Mouse (Mus musculus) CH12.LX (cell line): ENCODE data around the gene St8sia1. TPM values are rescaled to one million over a fixed set of nuclear protein-coding genes. Genes with fewer than 3 reads are reported as not detected.

ENCODE experiments used
- DNase-seq: peaks from one replicate; pipeline ENCODE4 v3.0.0-alpha.2; 2013; ENCODE audit errors: extremely low read depth
- H3K27ac ChIP-seq: 2 replicates; pipeline ENCODE4 v1.5.1; 2012; ENCODE audit warnings: low read depth, mild to moderate bottlenecking, control low read depth, moderate library complexity; ENCODE audit not compliant: insufficient read depth
- H3K27me3 ChIP-seq: replicated peaks from 2 replicates; pipeline ENCODE3; 2012; ENCODE audit warnings: inconsistent platforms
- H3K36me3 ChIP-seq, 2 experiments: replicated peaks in 1 of 2; 2 replicates each; pipeline versions ENCODE3 to v1.6.1; 2012; ENCODE audit warnings: inconsistent platforms in 1 of 2, low read length in 1 of 2, mild to moderate bottlenecking in 1 of 2, mixed read lengths in 1 of 2, moderate library complexity in 1 of 2; ENCODE audit not compliant: control insufficient read depth in 1 of 2, insufficient read depth in 1 of 2
- H3K4me1 ChIP-seq, 2 experiments: 2 replicates each; pipeline ENCODE4 v1.6.1; 2012; ENCODE audit warnings: inconsistent platforms in 1 of 2, moderate library complexity in 1 of 2; ENCODE audit not compliant: insufficient read depth in 2 of 2, control insufficient read depth in 1 of 2
- H3K4me2 ChIP-seq: 2 replicates; pipeline ENCODE4 v1.6.1; 2012; ENCODE audit warnings: low read depth, mild to moderate bottlenecking, control low read depth; ENCODE audit not compliant: poor library complexity, insufficient read depth, severe bottlenecking
- H3K4me3 ChIP-seq, 3 experiments: fragments of 150-350 bp in 1 of 3; sonication (generic) in 1 of 3; replicated peaks in 1 of 3; 2 replicates each; pipeline versions ENCODE3 to v1.5.1; 2011 to 2012; ENCODE audit warnings: low read depth in 2 of 3, low read length in 2 of 3, mild to moderate bottlenecking in 2 of 3, moderate library complexity in 2 of 3, control low read depth in 1 of 3, improper control_type of control experiment in 1 of 3, inconsistent platforms in 1 of 3, mixed read lengths in 1 of 3; ENCODE audit not compliant: poor library complexity in 1 of 3
- H3K79me2 ChIP-seq: replicated peaks from 2 replicates; pipeline ENCODE4 v1.6.1; 2012; ENCODE audit warnings: mild to moderate bottlenecking, moderate library complexity; ENCODE audit not compliant: control insufficient read depth, poor library complexity, insufficient read depth, severe bottlenecking; ENCODE audit errors: extremely low read depth
- H3K9ac ChIP-seq: 2 replicates; pipeline ENCODE4 v1.6.1; 2012; ENCODE audit warnings: low read depth, mild to moderate bottlenecking, control low read depth, moderate library complexity; ENCODE audit not compliant: insufficient read depth
- H3K9me3 ChIP-seq: replicated peaks from 2 replicates; pipeline ENCODE3; 2012; ENCODE audit warnings: low read length, inconsistent platforms, mixed read lengths
- BHLHE40 ChIP-seq: IDR thresholded peaks from 2 replicates; pipeline ENCODE4 v1.6.1; 2011; ENCODE audit warnings: mild to moderate bottlenecking, low read depth, low read length, improper control_type of control experiment
- CHD1 ChIP-seq: IDR thresholded peaks from 2 replicates; pipeline ENCODE4 v1.6.1; 2012; ENCODE audit warnings: low read depth, low read length, improper control_type of control experiment, inconsistent platforms
- ELF1 ChIP-seq: IDR thresholded peaks from 2 replicates; pipeline ENCODE4 v1.6.1; 2014; ENCODE audit warnings: low read depth, mild to moderate bottlenecking, inconsistent platforms, low read length, improper control_type of control experiment
- EP300 ChIP-seq: IDR thresholded peaks from 2 replicates; pipeline ENCODE4 v1.6.1; 2011; ENCODE audit warnings: low read length, improper control_type of control experiment
- IRF4 ChIP-seq: IDR thresholded peaks from 2 replicates; pipeline ENCODE4 v1.6.1; 2014; ENCODE audit warnings: low read depth, mild to moderate bottlenecking, inconsistent platforms, low read length, improper control_type of control experiment
- JUN ChIP-seq: IDR thresholded peaks from 2 replicates; pipeline ENCODE4 v1.6.1; 2011; ENCODE audit warnings: low read depth, mild to moderate bottlenecking, low read length, improper control_type of control experiment, moderate library complexity; ENCODE audit not compliant: insufficient read depth
- KAT2A ChIP-seq: IDR thresholded peaks from 2 replicates; pipeline ENCODE4 v1.6.1; 2012; ENCODE audit warnings: low read length, improper control_type of control experiment, inconsistent platforms; ENCODE audit not compliant: insufficient replicate concordance
- MAFK ChIP-seq: IDR thresholded peaks from 2 replicates; pipeline ENCODE4 v1.6.1; 2011; ENCODE audit warnings: low read length, improper control_type of control experiment; ENCODE audit not compliant: insufficient replicate concordance
- MEF2A ChIP-seq: IDR thresholded peaks from 2 replicates; pipeline ENCODE4 v1.6.1; 2014; ENCODE audit warnings: low read depth, mild to moderate bottlenecking, inconsistent platforms, low read length, improper control_type of control experiment, borderline replicate concordance
- POLR2AphosphoS2 ChIP-seq: IDR thresholded peaks from 2 replicates; pipeline ENCODE4 v1.6.1; 2011; ENCODE audit warnings: low read depth, low read length, improper control_type of control experiment
- SIN3A ChIP-seq: IDR thresholded peaks from 2 replicates; pipeline ENCODE4 v1.6.1; 2012; ENCODE audit warnings: low read length, improper control_type of control experiment, inconsistent platforms
- TCF12 ChIP-seq: IDR thresholded peaks from 2 replicates; pipeline ENCODE4 v1.6.1; 2014; ENCODE audit warnings: low read depth, mild to moderate bottlenecking, inconsistent platforms, low read length, improper control_type of control experiment
- UBTF ChIP-seq: IDR thresholded peaks from 2 replicates; pipeline ENCODE4 v1.6.1; 2012; ENCODE audit warnings: low read depth, mild to moderate bottlenecking, inconsistent platforms, low read length, improper control_type of control experiment, moderate library complexity
- USF1 ChIP-seq: IDR thresholded peaks from 2 replicates; pipeline ENCODE4 v1.6.1; 2014; ENCODE audit warnings: low read depth, mild to moderate bottlenecking, inconsistent platforms, low read length, improper control_type of control experiment
- dilution Hi-C: fragments of 300-500 bp; cut with MboI; formaldehyde crosslinking; loops from 2 replicates; pipeline ENCODE4 v1.14.3; 2020; ENCODE audit warnings: low sequenced_read_pairs; ENCODE audit not compliant: extremely low pct_unique_long_range_greater_than_20kb, extremely low pct_ligation_motif_present
- in situ Hi-C: fragments of 300-500 bp; cut with MboI; formaldehyde crosslinking; loops from 3 replicates; pipeline ENCODE4 v1.14.3; 2019; ENCODE audit warnings: low sequenced_read_pairs, low pct_ligation_motif_present, low pct_unique_long_range_greater_than_20kb, mixed read lengths
- polyA plus RNA-seq: library from polyadenylated mRNA; unstranded; fragments of >175 nt; gene quantifications from 2 replicates; pipeline ENCODE4 v1.2.1, GENCODE M21; 2012; ENCODE audit warnings: low read depth; ENCODE audit not compliant: insufficient read length
- total RNA-seq, 2 experiments: library from RNA; depleted of rRNA; stranded (reverse); fragments of 300-350 nt in 1 of 2; fragments of >200 nt in 1 of 2; gene quantifications; 2 replicates each; pipeline ENCODE4 v1.2.3; 2012 to 2014

St8sia1 gene
- total and polyA plus RNA-seq, 3 experiments: 0.13 to 0.51 (median 0.20) TPM

DNA sequence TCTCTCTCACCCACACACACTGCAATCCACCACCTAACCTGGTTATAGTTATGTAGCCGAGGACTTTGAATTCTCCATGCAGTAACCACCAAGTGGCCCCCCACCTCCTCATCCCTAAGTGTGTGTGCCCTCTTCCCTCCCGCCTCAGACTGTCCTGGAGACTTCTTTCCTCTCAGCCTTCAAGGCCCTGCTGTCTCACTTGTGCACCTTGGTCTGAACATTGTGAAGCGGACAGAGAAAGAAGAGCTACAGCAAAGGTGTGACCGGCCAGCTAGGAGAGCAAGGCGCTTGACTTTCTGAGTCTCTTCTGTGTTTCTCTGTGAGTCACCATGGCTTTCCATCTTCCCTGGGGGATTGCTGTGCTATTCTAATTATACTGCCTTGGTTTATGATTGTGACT, 108.5 kb downstream of the St8sia1 start:
- no peak overlapping the region for H3K9ac ChIP-seq
- dilution Hi-C loops: no loop called here
- H3K4me3 ChIP-seq: no peak overlapping the region
- H3K36me3 ChIP-seq: no peaks in the 10 kb centered on the region
- H3K27me3 ChIP-seq: no peaks in the 10 kb centered on the region
- DNase-seq: no peak
- H3K79me2 ChIP-seq: no peaks in the 10 kb centered on the region
- no peak for TF ChIP-seq MEF2A
- no peak for TF ChIP-seq POLR2AphosphoS2
- TF ChIP-seq UBTF: no peak
- no peak for TF ChIP-seq ELF1
- TF ChIP-seq JUN: no peak
- no peak for TF ChIP-seq SIN3A
- no peak for TF ChIP-seq BHLHE40
- TF ChIP-seq IRF4: 0 out of 2 replicates have a peak, but pooled peaks have one; percentile 24
- H3K4me2 ChIP-seq: no peak overlapping the region
- no peaks in the 10 kb centered on the region for H3K9me3 ChIP-seq
- peaks cover 7 to 29% of the 10 kb centered on the region in 2 experiments for H3K4me1 ChIP-seq
- in situ Hi-C loops: loop anchor here (25.0 kb wide), 1 partner anchor 107 kb away; the partner anchor contains the start of gene St8sia1
- no peak overlapping the region for H3K27ac ChIP-seq

DNA sequence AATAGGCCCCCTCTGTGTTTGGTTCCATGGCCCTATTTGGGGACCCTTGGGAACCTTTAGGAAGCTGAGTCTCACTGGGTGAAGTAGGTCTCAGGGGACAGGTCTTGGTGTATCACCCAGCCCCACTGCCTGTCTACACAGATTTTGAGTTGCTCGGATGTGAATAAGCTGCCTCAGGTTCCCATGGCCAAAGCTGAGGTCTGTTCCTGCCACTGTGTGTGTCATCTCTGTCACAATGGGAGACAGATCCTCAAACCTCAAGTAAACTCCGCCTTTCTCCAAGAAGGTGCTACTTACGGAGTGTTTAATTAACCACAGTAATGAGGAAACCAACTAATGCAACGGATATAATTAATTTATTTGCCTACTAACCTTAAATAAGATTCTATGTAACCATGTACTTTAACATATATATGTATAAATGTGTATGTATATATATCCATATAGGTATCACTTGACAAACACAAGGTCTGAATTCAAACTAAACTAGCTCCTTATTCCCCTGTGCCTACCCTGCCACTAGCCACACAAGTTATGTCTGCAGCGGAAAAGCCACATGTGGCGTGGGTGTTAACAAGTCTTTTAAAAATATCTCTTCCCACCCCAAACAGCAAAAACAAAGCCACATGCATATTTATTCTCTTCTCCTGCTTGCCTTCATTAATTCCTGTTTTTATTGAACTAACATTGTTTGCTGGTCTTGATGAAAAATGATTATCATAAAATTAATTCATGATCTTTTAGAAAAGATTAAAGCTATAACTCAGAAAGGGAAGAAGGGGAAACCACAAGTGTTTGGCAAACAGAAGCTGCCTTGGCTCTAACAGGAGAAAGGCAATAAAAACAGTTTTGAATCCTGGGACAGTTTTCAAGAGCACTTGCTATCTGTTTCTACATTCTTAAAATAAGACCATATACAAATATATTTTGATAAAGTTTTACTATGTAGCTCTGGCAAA, 111.6 kb downstream of the St8sia1 start:
- no peak for DNase-seq
- no peak overlapping the region for H3K27ac ChIP-seq
- no peak for TF ChIP-seq POLR2AphosphoS2
- no peak for TF ChIP-seq CHD1
- TF ChIP-seq TCF12: no peak
- TF ChIP-seq KAT2A: no peak
- TF ChIP-seq IRF4: no peak
- TF ChIP-seq MEF2A: no peak
- TF ChIP-seq EP300: no peak
- no peak for TF ChIP-seq USF1
- TF ChIP-seq MAFK: no peak
- no peak overlapping the region for H3K4me3 ChIP-seq
- H3K36me3 ChIP-seq: no peaks in the 10 kb centered on the region
- no peaks in the 10 kb centered on the region for H3K27me3 ChIP-seq
- no peak overlapping the region for H3K4me2 ChIP-seq
- H3K9me3 ChIP-seq: no peaks in the 10 kb centered on the region
- no peak overlapping the region for H3K9ac ChIP-seq
- H3K79me2 ChIP-seq: no peaks in the 10 kb centered on the region
- H3K4me1 ChIP-seq: peaks cover 14 to 48% of the 10 kb centered on the region in 2 experiments
- in situ Hi-C loops (loop anchor here (25.0 kb wide), 1 partner anchor 110 kb away; the partner anchor contains the start of gene St8sia1), dilution Hi-C loops (no loop called here)
